In genomic region chr12:26469098-26470041, GRCm38 (mm10) we compare ENCODE assay signal across 8 mouse cellular contexts. TPM values are rescaled to one million over a fixed set of nuclear protein-coding genes. Genes with fewer than 3 reads are reported as not detected.
A peak's percentile ranks its signal among the peaks of the same experiment; 100 is the strongest.
DNase-seq lines count a peak whose midpoint lies in the region; ATAC-seq lines count a peak whose summit lies in the region.

Cmpk2 (plus strand) TSS chr12:26469204.

- no peaks in the 10 kb centered on the region for H3K27me3 ChIP-seq in embryonic facial prominence, embryonic 11.5 days (ENCODE audit: control insufficient read depth, insufficient read depth, low read length)
- peaks cover 14% of the 10 kb centered on the region; the same call in 1 of the 2 replicates for H3K27me3 ChIP-seq in limb, embryonic 10.5 days (ENCODE audit: low read depth, poor library complexity, severe bottlenecking)
- H3K27me3 ChIP-seq in midbrain, embryonic 12.5 days, result no peaks in the 10 kb centered on the region

- no peaks in the 10 kb centered on the region for H3K9me3 ChIP-seq in embryonic facial prominence, embryonic 11.5 days (replicated peaks; ENCODE audit: control insufficient read depth, low read length)
- H3K9me3 ChIP-seq in limb, embryonic 10.5 days (replicated peaks), result no peaks in the 10 kb centered on the region
- H3K9me3 ChIP-seq in midbrain, embryonic 12.5 days, result no peaks in the 10 kb centered on the region

- peak within 1 kb of the TSS; percentile 78 for H3K9ac ChIP-seq in embryonic facial prominence, embryonic 11.5 days (replicated peaks; ENCODE audit: low read length)
- H3K9ac ChIP-seq in midbrain, embryonic 12.5 days (replicated peaks), result peak within 1 kb of the TSS; percentile 87

- DNase-seq in adrenal gland, postnatal 14 days, result peak; percentile 89
- DNase-seq in embryonic facial prominence, embryonic 11.5 days (ENCODE audit: low spot score), result peak; percentile 78
- peak; percentile 99 for DNase-seq in heart, adult 11 months
- peak; percentile 94 for DNase-seq in kidney, adult 18-20 months
- peak; percentile 85 for DNase-seq in limb, embryonic 10.5 days (ENCODE audit: low spot score)
- DNase-seq in skeletal muscle tissue, adult 2 months (ENCODE audit: low read depth, low spot score), result peak; percentile 82
- no peak for DNase-seq in adipocyte (ENCODE audit: low spot score)

- peak within 1 kb of the TSS; percentile 52 for H3K27ac ChIP-seq in embryonic facial prominence, embryonic 11.5 days (replicated peaks; ENCODE audit: low read depth, low read length)
- H3K27ac ChIP-seq in limb, embryonic 10.5 days, result peak within 1 kb of the TSS; percentile 91
- H3K27ac ChIP-seq in midbrain, embryonic 12.5 days (replicated peaks), result peak within 1 kb of the TSS; percentile 81

- peak within 1 kb of the TSS; percentile 99 for H3K4me2 ChIP-seq in embryonic facial prominence, embryonic 11.5 days (ENCODE audit: low read depth, low read length)
- peak within 1 kb of the TSS; percentile 98 for H3K4me2 ChIP-seq in midbrain, embryonic 12.5 days (replicated peaks)

- H3K4me1 ChIP-seq in embryonic facial prominence, embryonic 11.5 days (ENCODE audit: control insufficient read depth, insufficient read depth, low read length), result no peaks in the 10 kb centered on the region; the same call in 1 of the 2 replicates
- peaks cover 15% of the 10 kb centered on the region for H3K4me1 ChIP-seq in limb, embryonic 10.5 days
- H3K4me1 ChIP-seq in midbrain, embryonic 12.5 days, result peaks cover 12% of the 10 kb centered on the region

- no peaks in the 10 kb centered on the region for H3K36me3 ChIP-seq in embryonic facial prominence, embryonic 11.5 days (replicated peaks; ENCODE audit: control insufficient read depth, insufficient read depth, low read depth, low read length)
- H3K36me3 ChIP-seq in limb, embryonic 10.5 days, result no peaks in the 10 kb centered on the region
- H3K36me3 ChIP-seq in midbrain, embryonic 12.5 days, result no peaks in the 10 kb centered on the region

- WGBS in embryonic facial prominence, embryonic 11.5 days, result under 1% methylated on average over 65 of the region's 69 CpGs
- WGBS in limb, embryonic 10.5 days, result under 1% methylated on average over 69 of the region's 69 CpGs
- under 1% methylated on average over 67 of the region's 69 CpGs for WGBS in midbrain, embryonic 12.5 days

- peak; percentile 79 for ATAC-seq in embryonic facial prominence, embryonic 11.5 days (replicated peaks; ENCODE audit: insufficient number of reproducible peaks, low FRiP score, low TSS enrichment, low read depth)
- ATAC-seq in midbrain, embryonic 12.5 days (ENCODE audit: low FRiP score, low read depth), result peak; percentile 84

- peak within 1 kb of the TSS; percentile 64 for H3K4me3 ChIP-seq in embryonic facial prominence, embryonic 11.5 days (ENCODE audit: low read depth, low read length)
- H3K4me3 ChIP-seq in limb, embryonic 10.5 days, result peak within 1 kb of the TSS; percentile 85
- H3K4me3 ChIP-seq in midbrain, embryonic 12.5 days, result peak within 1 kb of the TSS; percentile 64

RNA-seq across cellular contexts. Expression of gene Cmpk2, which starts in this region (rescaled TPM):
- 17.1 and 18.2 TPM in 2 replicates for total RNA-seq in adrenal gland, postnatal 14 days (2021)
- 5.9 and 6.4 TPM in 2 replicates for polyA plus RNA-seq in embryonic facial prominence, embryonic 11.5 days (2014; fragmentation: Nextera tagmentation; extraction: Ambion mirVana)
- 3.4 and 5.4 TPM in 2 replicates for polyA plus RNA-seq in limb, embryonic 10.5 days (2016; fragmentation: Nextera tagmentation; extraction: Ambion mirVana)
- 5.8 and 6.0 TPM in 2 replicates for polyA plus RNA-seq in midbrain, embryonic 12.5 days (2016; fragmentation: Nextera tagmentation; extraction: Ambion mirVana)
